Mouse (Mus musculus) kidney, postnatal 25 days (tissue): ENCODE measurements around the gene Ccdc134.

Source experiments
- DNase-seq, 2 experiments: peaks; one replicate each; pipeline ENCODE4 v3.0.0; 2021; ENCODE audit warnings: mixed read lengths in 2 of 2

Ccdc134 gene

GRCm38 (mm10) chr15:82175091-82175490, 47.4 kb downstream of the Ccdc134 start:
- no peak for DNase-seq

GRCm38 (mm10) chr15:82177743-82178290, 50.1 kb downstream of the Ccdc134 start:
- DNase-seq, result no peak

GRCm38 (mm10) chr15:82181131-82181530, 53.4 kb downstream of the Ccdc134 start:
- no peak for DNase-seq

GRCm38 (mm10) chr15:82182311-82182710, 54.6 kb downstream of the Ccdc134 start:
- DNase-seq, result no peak

GRCm38 (mm10) chr15:82183596-82183995, 55.9 kb downstream of the Ccdc134 start:
- DNase-seq, result no peak

DNA sequence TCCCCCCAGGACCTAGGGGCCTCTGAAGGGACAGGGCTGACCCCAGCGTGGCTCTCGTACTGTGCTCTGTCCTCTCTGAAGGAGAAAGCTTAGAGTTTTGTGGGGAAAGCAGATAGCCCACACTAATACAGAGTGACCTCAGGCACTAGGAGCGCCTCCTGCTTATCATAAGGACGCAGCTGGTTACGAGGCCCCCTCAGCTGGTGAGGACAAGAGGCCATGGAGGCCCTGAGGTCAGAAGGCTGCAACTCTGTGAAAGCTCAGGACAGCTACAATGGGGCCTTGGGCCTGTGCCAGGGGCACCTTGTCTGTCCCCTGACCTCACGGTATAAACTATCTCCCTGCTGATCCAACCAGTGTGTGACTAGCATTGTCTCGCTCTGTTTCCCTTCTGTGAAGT, 56.5 kb downstream of the Ccdc134 start:
- peak; percentile 71 to 82 for DNase-seq

DNA sequence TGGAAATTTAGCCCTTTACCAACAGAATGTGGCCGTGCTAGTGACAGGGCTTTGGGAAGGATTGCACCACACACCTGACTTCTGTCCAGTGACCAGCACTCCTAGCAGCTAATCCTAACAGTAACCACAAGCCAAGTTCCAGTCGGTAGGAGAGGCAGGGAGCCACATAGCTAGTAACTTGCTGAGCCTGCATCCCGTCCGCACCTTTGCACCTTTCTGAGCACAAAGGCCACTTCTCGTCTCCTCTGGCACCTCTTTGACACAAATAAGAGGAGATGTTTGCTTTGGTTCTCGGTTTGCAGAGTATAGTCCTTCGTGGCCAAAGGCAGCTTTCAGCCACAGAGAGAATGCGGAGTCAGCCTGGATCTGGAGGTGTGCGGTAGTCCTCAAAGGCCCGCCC, 56.9 kb downstream of the Ccdc134 start:
- peak; percentile 75 to 90 for DNase-seq

- DNase-seq, result peak; percentile 13 to 55
Measured at GRCm38 (mm10) chr15:82185062-82185783, 57.5 kb downstream of the Ccdc134 start.

DNA sequence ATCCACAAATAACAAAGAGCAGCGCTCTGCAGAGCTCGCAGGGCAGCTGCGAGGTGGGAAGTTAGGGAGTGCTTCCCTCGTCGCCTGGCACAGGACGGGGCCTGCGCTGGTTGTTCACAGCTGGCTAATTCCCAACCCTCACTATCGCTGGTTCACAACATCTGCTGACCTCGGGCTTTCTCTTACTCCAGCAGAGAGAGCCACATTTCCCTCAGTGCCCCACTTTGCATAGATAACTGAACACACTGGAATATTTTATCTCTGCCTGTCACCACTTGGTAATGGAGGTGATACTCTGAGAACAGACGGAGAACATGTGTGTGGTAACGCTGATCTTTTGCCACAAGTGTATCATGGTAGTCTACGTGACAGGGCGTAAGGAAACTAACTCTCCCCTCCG, 58.4 kb downstream of the Ccdc134 start:
- DNase-seq, result peak in 1 of 2 experiments; percentile 34

- no peak for DNase-seq
Measured at GRCm38 (mm10) chr15:82186931-82187330, 59.2 kb downstream of the Ccdc134 start.

DNA sequence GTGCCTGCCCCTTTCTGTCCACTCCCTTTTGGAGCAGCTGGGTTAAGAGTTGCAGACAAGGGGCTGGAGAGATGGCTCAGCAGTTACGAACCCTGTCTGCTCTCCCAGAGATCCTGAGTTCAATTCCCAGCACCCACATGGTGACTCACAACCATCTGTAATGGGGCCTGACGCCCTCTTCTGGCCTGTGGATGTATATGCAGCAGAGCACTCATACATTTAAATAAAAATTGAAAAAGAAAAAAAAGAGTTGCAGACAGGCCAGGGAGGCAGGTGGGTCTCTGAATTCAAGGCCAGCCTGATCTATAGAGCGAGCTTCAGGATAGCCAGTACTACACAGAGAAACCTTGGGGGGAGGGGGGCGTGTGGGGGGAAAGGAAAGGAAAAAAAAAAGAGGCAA, 59.7 kb downstream of the Ccdc134 start:
- no peak for DNase-seq

- no peak for DNase-seq
Measured at GRCm38 (mm10) chr15:82187924-82188323, 60.2 kb downstream of the Ccdc134 start.

DNA sequence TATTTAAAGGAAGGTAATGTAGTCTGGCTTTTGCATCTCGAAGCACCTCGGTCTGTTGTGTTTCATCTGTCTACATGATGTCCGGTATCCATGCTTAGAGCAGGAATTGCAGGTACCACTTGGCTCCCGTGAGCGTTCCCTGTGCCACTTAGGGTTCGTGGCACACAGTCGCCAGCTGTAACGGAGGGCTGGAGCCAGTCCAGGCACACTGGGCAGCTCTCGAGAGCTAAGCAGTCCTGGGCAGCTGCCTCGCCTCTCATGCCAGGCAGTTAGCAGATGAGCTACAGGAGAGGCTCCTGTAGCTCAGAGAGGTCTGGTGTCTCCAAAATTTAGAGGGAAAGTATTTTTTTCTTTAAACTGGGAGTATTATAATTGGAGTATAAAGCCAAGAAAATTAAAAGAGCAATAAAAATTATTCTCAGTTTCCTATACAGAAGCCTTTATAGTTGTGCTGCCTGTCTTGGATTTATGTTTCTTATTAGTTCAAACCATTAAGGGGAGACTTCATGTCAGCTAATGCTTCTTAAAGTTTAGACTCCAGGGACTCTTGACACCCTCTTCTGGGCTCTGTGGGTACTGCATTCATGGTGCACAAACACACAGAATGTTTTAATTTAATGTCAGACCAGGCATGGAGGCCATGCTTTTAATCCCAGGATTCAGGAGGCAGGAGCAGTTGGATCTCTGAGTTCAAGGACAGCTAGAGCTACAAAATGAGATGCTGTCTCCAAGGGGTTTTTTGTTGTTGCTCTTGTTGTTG, 60.9 kb downstream of the Ccdc134 start:
- DNase-seq, result peak in 1 of 2 experiments; percentile 72
